Mouse (Mus musculus): ENCODE measurements around the gene Rab15. TPM values are rescaled to one million over a fixed set of nuclear protein-coding genes. Genes with fewer than 3 reads are reported as not detected.

Gene Rab15
- polyA plus RNA-seq (2015; fragmentation: Nextera tagmentation; extraction: Ambion mirVana), result 15.2 and 21.5 TPM in 2 replicates

GRCm38 (mm10) chr12:76822651-76823041 is at the start of gene Rab15:
Gene Rab15, minus strand, starts transcription at chr12:76822908.

DNA sequence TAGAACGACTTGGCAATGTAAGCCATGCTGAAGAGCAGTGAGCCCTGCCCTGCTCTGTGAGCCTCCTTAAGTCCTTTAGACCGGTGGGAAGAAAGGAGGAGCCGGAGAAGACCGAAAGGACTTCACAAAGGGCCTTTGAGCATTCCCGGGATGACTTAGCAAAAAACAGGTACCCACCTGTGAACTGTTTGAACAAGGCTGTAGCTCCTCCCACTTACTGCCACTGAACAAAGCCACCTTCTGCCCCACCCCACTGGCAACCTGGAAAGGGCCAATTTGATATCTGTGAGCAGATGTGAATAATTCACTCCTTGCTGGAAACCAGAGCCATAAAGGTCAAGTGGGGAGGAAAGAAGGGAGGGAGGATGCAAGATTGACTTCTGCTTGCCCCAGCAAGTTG is 27.4 kb downstream of the Rab15 start, which contains the start of gene Gpx2:
Gene Gpx2 (minus strand): TSS at position 205 of the 400 bp plus-strand sequence.

DNA sequence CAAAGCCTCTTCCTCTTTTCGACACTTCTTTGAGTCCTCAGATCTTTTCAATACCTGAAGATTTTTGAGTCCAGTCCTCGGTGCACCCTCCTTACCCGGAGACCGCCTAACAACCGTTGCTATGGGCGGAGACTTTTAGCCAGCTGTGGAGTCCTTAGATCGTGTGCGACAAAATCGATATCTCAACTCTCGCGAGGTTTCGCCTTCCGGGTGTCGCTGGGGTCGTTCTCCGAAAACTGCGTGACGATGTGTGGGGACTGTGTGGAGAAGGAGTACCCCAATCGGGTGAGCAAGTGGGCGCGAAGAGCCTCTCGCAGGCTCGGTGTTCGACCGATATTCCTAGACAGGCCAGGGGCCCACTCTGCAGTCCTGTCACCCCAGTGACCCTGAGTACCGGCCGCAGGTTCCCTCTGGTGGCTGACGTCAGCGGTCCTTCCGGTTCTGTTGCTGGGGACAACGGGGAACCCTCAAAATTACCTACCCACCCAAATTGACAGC is 57.3 kb downstream of the Rab15 start, which contains the start of the genes Churc1 and Fntb:
Gene Churc1 (plus strand): TSS at position 185 of the 498 bp plus-strand sequence.
Gene Fntb (plus strand): TSS at position 236 of the 498 bp plus-strand sequence.

Other genes with a start within 250 kb of the Rab15 start
- gene Sptb, start 112.4 kb downstream of the Rab15 start, polyA plus RNA-seq (2015; fragmentation: Nextera tagmentation; extraction: Ambion mirVana), result 7.0 and 9.5 TPM in 2 replicates
- gene Churc1, start 57.4 kb downstream of the Rab15 start, polyA plus RNA-seq (2015; fragmentation: Nextera tagmentation; extraction: Ambion mirVana), result 127 and 150 TPM in 2 replicates
- gene Fntb, start 57.3 kb downstream of the Rab15 start, polyA plus RNA-seq (2015; fragmentation: Nextera tagmentation; extraction: Ambion mirVana), result 20.5 and 20.6 TPM in 2 replicates
- gene Gpx2, start 27.4 kb downstream of the Rab15 start, polyA plus RNA-seq (2015; fragmentation: Nextera tagmentation; extraction: Ambion mirVana), result not detected in 2 replicates
- gene Max, start 139.3 kb upstream of the Rab15 start, polyA plus RNA-seq (2015; fragmentation: Nextera tagmentation; extraction: Ambion mirVana), result 6.4 and 7.3 TPM in 2 replicates